Mouse (Mus musculus): Measurements from ENCODE around the gene Clpb.

DNA sequence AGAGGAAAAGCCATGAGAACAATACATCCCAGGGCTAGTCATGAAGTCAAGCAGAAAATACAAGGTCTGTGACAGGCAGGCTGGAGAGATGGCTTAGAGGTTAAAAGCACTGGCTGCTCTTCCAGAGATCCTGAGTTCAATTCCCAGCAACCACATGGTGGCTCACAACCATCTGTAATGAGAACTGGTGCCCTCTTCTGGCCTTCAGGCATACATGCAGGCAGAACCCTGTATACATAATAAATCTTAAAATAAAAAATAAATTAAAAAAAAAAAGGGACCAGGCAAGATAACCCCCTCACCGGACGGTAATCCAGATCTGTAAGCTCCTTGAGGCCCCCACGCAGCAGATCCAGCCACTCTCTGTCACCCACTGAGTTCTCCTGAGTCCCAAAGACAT lies 166.9 kb downstream of the Clpb start:
- TF ChIP-seq CTCF (IDR thresholded peaks at IDR 0.05; ENCODE audit: low read depth), result peak; percentile 44
- no peak for TF ChIP-seq EP300 (optimal IDR thresholded peaks at IDR 0.05)

Data from stomach, postnatal 0 days (tissue).